Mouse (Mus musculus): Measurements from ENCODE around the gene Ripor3. TPM values are rescaled to one million over a fixed set of nuclear protein-coding genes. Genes with fewer than 3 reads are reported as not detected.

Ripor3 gene
- polyA plus RNA-seq, 1 experiment from 2014 or later: 2.7 TPM

DNA sequence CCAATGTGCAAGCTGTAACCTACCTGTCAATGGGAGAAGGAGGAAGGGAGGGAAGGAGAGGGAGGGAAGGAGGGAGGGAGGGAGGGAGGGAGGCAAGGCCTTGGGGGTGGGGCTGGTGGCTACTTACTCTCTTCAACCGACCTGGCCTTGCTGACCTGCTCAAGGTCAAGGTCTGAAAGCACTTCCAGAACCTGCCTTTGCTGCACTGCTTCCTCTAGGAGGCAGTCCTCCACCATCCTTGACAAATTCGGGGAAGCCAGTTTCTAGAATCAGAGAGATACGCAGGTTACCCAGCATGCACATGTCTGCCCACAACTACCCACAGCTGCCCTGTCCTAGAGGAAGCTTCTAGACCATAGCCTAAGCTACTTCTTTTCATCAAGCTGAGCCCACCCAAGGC is 25.5 kb downstream of the Ripor3 start:
- H3K4me3 ChIP-seq (ENCODE audit: low read length): no peak overlapping the region
- H3K27me3 ChIP-seq (replicated peaks; ENCODE audit: control insufficient read depth, insufficient read depth, low read length): no peaks in the 10 kb centered on the region
- no peak overlapping the region for H3K27ac ChIP-seq (ENCODE audit: low read length)
- peaks cover 34% of the 10 kb centered on the region for H3K4me1 ChIP-seq (ENCODE audit: control insufficient read depth, insufficient read depth, low read length)
- ATAC-seq: no peak
- no peaks in the 10 kb centered on the region for H3K9me3 ChIP-seq (ENCODE audit: control insufficient read depth, low read length)
- no peak overlapping the region for H3K9ac ChIP-seq (ENCODE audit: low read depth, low read length)
- H3K36me3 ChIP-seq (ENCODE audit: control insufficient read depth, insufficient read depth, low read length): no peaks in the 10 kb centered on the region
- no peak overlapping the region for H3K4me2 ChIP-seq (ENCODE audit: low read depth, low read length)
- 50% methylated on average over 3 of the region's 3 CpGs for WGBS

DNA sequence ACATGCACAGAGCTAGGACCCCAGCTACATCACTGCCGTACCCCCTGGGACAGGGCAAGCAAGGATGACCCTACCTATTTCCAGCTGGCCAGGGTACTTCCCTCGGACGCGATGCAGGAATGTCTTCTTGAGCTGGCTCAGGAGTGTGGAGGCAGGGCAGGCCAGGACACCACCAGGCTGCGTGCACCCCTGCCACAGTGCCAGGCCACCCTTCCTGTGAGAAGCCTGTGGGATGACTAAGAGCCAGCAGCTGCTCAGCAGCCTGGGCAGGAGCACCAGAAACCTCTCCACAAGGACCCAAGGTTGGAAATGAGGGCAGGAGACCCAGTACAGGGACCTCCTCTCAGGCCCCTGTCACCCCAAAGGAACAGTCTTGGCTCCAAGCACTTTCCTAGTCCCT is 26.0 kb downstream of the Ripor3 start:
- no peak overlapping the region for H3K4me3 ChIP-seq (ENCODE audit: low read length)
- peaks cover 28% of the 10 kb centered on the region for H3K4me1 ChIP-seq (ENCODE audit: control insufficient read depth, insufficient read depth, low read length)
- H3K36me3 ChIP-seq (ENCODE audit: control insufficient read depth, insufficient read depth, low read length): no peaks in the 10 kb centered on the region
- no peak for ATAC-seq
- H3K9ac ChIP-seq (ENCODE audit: low read depth, low read length): no peak overlapping the region
- WGBS: 89% methylated on average over 5 of the region's 5 CpGs
- H3K27ac ChIP-seq (ENCODE audit: low read length): no peak overlapping the region
- H3K9me3 ChIP-seq (ENCODE audit: control insufficient read depth, low read length): no peaks in the 10 kb centered on the region
- no peak overlapping the region for H3K4me2 ChIP-seq (ENCODE audit: low read depth, low read length)
- H3K27me3 ChIP-seq (replicated peaks; ENCODE audit: control insufficient read depth, insufficient read depth, low read length): no peaks in the 10 kb centered on the region

DNA sequence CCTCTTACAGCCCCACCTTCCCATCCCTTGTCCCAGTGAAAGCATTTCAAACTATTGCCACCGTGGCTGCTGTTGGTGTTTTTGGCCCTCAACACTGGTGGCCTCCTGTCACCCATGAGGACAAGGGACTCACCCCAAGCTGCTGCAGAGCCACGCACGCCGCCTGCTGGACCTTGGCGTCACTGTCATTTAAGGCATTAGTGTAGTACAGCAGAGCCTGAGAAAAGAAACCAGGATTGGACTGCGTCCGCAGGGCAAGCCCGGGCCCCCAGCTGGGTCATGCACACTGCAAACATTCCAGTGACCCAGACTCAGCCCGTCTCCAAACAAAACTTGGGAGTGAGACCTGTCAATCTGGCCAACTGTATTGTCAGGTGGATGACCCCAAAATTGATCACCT is 27.8 kb downstream of the Ripor3 start:
- H3K4me3 ChIP-seq (ENCODE audit: low read length): no peak overlapping the region
- no peaks in the 10 kb centered on the region for H3K36me3 ChIP-seq (ENCODE audit: control insufficient read depth, insufficient read depth, low read length)
- no peak overlapping the region for H3K27ac ChIP-seq (ENCODE audit: low read length)
- ATAC-seq: no peak
- 53% methylated on average over 9 of the region's 9 CpGs for WGBS
- no peak overlapping the region for H3K4me2 ChIP-seq (ENCODE audit: low read depth, low read length)
- peaks cover 13% of the 10 kb centered on the region for H3K4me1 ChIP-seq (ENCODE audit: control insufficient read depth, insufficient read depth, low read length)
- H3K27me3 ChIP-seq (replicated peaks; ENCODE audit: control insufficient read depth, insufficient read depth, low read length): no peaks in the 10 kb centered on the region
- H3K9me3 ChIP-seq (ENCODE audit: control insufficient read depth, low read length): no peaks in the 10 kb centered on the region
- H3K9ac ChIP-seq (ENCODE audit: low read depth, low read length): no peak overlapping the region

DNA sequence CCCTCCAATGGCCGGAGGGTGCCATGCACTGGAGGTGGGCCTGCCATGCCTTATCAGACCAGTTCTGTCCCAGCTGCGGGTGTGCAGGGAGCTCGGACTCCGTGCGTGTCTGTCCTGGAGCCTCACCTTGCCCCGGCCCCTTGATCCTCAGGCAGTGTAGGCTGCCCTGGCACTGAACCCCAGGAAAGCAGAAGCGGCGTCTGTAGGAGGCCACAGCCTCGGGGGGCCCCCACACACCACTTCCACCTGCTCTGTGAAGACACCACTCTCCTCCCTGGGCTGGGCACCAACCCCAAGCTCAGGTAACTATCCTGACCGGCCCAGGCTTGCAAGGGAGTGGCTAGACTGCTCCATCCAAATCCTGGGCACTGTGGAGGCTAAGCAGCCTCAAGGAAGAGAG is 30.0 kb downstream of the Ripor3 start:
- no peak overlapping the region for H3K4me3 ChIP-seq (ENCODE audit: low read length)

GRCm38 (mm10) chr2:167978271-167978670 is 32.1 kb downstream of the Ripor3 start:
- Histone ChIP-seq H3K9me3 (ENCODE audit: control insufficient read depth, low read length) (no peaks in the 10 kb centered on the region), H3K4me1 (ENCODE audit: control insufficient read depth, insufficient read depth, low read length) (no peaks in the 10 kb centered on the region), H3K27ac (ENCODE audit: low read length) (no peak overlapping the region), H3K36me3 (ENCODE audit: control insufficient read depth, insufficient read depth, low read length) (peaks cover 12% of the 10 kb centered on the region), H3K27me3 (replicated peaks; ENCODE audit: control insufficient read depth, insufficient read depth, low read length) (no peaks in the 10 kb centered on the region), H3K4me3 (ENCODE audit: low read length) (no peak overlapping the region), H3K4me2 (ENCODE audit: low read depth, low read length) (no peak overlapping the region), H3K9ac (ENCODE audit: low read depth, low read length) (no peak overlapping the region)
- no peak for ATAC-seq
- 91% methylated on average over 10 of the region's 10 CpGs for WGBS

More for the DNA sequence above, 30.0 kb downstream of the Ripor3 start:
- Histone ChIP-seq H3K27me3 (replicated peaks; ENCODE audit: control insufficient read depth, insufficient read depth, low read length) (no peaks in the 10 kb centered on the region), H3K9ac (ENCODE audit: low read depth, low read length) (no peak overlapping the region), H3K27ac (ENCODE audit: low read length) (no peak overlapping the region), H3K36me3 (ENCODE audit: control insufficient read depth, insufficient read depth, low read length) (0 out of 2 replicates have a peak, but pooled peaks cover 2% of the 10 kb centered on the region), H3K4me2 (ENCODE audit: low read depth, low read length) (no peak overlapping the region), H3K9me3 (ENCODE audit: control insufficient read depth, low read length) (no peaks in the 10 kb centered on the region), H3K4me1 (ENCODE audit: control insufficient read depth, insufficient read depth, low read length) (no peaks in the 10 kb centered on the region)
- 84% methylated on average over 10 of the region's 10 CpGs for WGBS
- ATAC-seq: no peak

- no peaks in the 10 kb centered on the region for H3K9me3 ChIP-seq (ENCODE audit: control insufficient read depth, low read length)
- H3K36me3 ChIP-seq (ENCODE audit: control insufficient read depth, insufficient read depth, low read length): peaks cover 15% of the 10 kb centered on the region
- no peak for ATAC-seq
- no peaks in the 10 kb centered on the region for H3K27me3 ChIP-seq (replicated peaks; ENCODE audit: control insufficient read depth, insufficient read depth, low read length)
- no peak overlapping the region for H3K4me2 ChIP-seq (ENCODE audit: low read depth, low read length)
- no peak overlapping the region for H3K9ac ChIP-seq (ENCODE audit: low read depth, low read length)
- WGBS: 84% methylated on average over 12 of the region's 12 CpGs
- H3K4me1 ChIP-seq (ENCODE audit: control insufficient read depth, insufficient read depth, low read length): peaks cover 4% of the 10 kb centered on the region; the same call in 1 of the 2 replicates
- H3K4me3 ChIP-seq (ENCODE audit: low read length): no peak overlapping the region
- no peak overlapping the region for H3K27ac ChIP-seq (ENCODE audit: low read length)
Observed at GRCm38 (mm10) chr2:167975746-167976145, 34.7 kb downstream of the Ripor3 start.

- Histone ChIP-seq H3K4me2 (ENCODE audit: low read depth, low read length) (no peak overlapping the region), H3K9ac (ENCODE audit: low read depth, low read length) (no peak overlapping the region), H3K9me3 (ENCODE audit: control insufficient read depth, low read length) (no peaks in the 10 kb centered on the region), H3K36me3 (ENCODE audit: control insufficient read depth, insufficient read depth, low read length) (peaks cover 15% of the 10 kb centered on the region), H3K4me1 (ENCODE audit: control insufficient read depth, insufficient read depth, low read length) (peaks cover 4% of the 10 kb centered on the region; the same call in 1 of the 2 replicates), H3K27ac (ENCODE audit: low read length) (no peak overlapping the region), H3K27me3 (replicated peaks; ENCODE audit: control insufficient read depth, insufficient read depth, low read length) (no peaks in the 10 kb centered on the region), H3K4me3 (ENCODE audit: low read length) (no peak overlapping the region)
- ATAC-seq: no peak
- WGBS: 9% methylated on average over 1 of the region's 1 CpGs
Observed at GRCm38 (mm10) chr2:167972809-167973208, 37.6 kb downstream of the Ripor3 start.

- H3K9ac ChIP-seq (ENCODE audit: low read depth, low read length): no peak overlapping the region
- WGBS: 58% methylated on average over 5 of the region's 5 CpGs
- no peak overlapping the region for H3K4me3 ChIP-seq (ENCODE audit: low read length)
- H3K4me2 ChIP-seq (ENCODE audit: low read depth, low read length): no peak overlapping the region
- H3K4me1 ChIP-seq (ENCODE audit: control insufficient read depth, insufficient read depth, low read length): peaks cover 4% of the 10 kb centered on the region; the same call in 1 of the 2 replicates
- peaks cover 15% of the 10 kb centered on the region for H3K36me3 ChIP-seq (ENCODE audit: control insufficient read depth, insufficient read depth, low read length)
- no peak overlapping the region for H3K27ac ChIP-seq (ENCODE audit: low read length)
- no peaks in the 10 kb centered on the region for H3K9me3 ChIP-seq (ENCODE audit: control insufficient read depth, low read length)
- H3K27me3 ChIP-seq (replicated peaks; ENCODE audit: control insufficient read depth, insufficient read depth, low read length): no peaks in the 10 kb centered on the region
- ATAC-seq: 0 out of 2 replicates have a peak, but pooled peaks have one; percentile 19
Observed at GRCm38 (mm10) chr2:167972146-167972545, 38.3 kb downstream of the Ripor3 start.

- Histone ChIP-seq H3K4me1 (ENCODE audit: control insufficient read depth, insufficient read depth, low read length) (peaks cover 4% of the 10 kb centered on the region; the same call in 1 of the 2 replicates), H3K4me3 (ENCODE audit: low read length) (no peak overlapping the region), H3K36me3 (ENCODE audit: control insufficient read depth, insufficient read depth, low read length) (peaks cover 12% of the 10 kb centered on the region), H3K27ac (ENCODE audit: low read length) (no peak overlapping the region), H3K4me2 (ENCODE audit: low read depth, low read length) (no peak overlapping the region), H3K27me3 (replicated peaks; ENCODE audit: control insufficient read depth, insufficient read depth, low read length) (no peaks in the 10 kb centered on the region), H3K9ac (ENCODE audit: low read depth, low read length) (no peak overlapping the region), H3K9me3 (ENCODE audit: control insufficient read depth, low read length) (no peaks in the 10 kb centered on the region)
- WGBS: 75% methylated on average over 10 of the region's 10 CpGs
- ATAC-seq: no peak
Observed at GRCm38 (mm10) chr2:167969851-167970541, 40.4 kb downstream of the Ripor3 start.

- no peak overlapping the region for H3K9ac ChIP-seq (ENCODE audit: low read depth, low read length)
- no peaks in the 10 kb centered on the region for H3K27me3 ChIP-seq (replicated peaks; ENCODE audit: control insufficient read depth, insufficient read depth, low read length)
- H3K27ac ChIP-seq (ENCODE audit: low read length): no peak overlapping the region
- ATAC-seq: no peak
- H3K4me2 ChIP-seq (ENCODE audit: low read depth, low read length): no peak overlapping the region
- H3K4me3 ChIP-seq (ENCODE audit: low read length): no peak overlapping the region
- WGBS: 93% methylated on average over 7 of the region's 7 CpGs
- no peaks in the 10 kb centered on the region for H3K9me3 ChIP-seq (ENCODE audit: control insufficient read depth, low read length)
- peaks cover 4% of the 10 kb centered on the region; the same call in 1 of the 2 replicates for H3K4me1 ChIP-seq (ENCODE audit: control insufficient read depth, insufficient read depth, low read length)
- H3K36me3 ChIP-seq (ENCODE audit: control insufficient read depth, insufficient read depth, low read length): peaks cover 11% of the 10 kb centered on the region
Observed at GRCm38 (mm10) chr2:167968504-167968903, 41.9 kb downstream of the Ripor3 start.
